In the genomic region with DNA sequence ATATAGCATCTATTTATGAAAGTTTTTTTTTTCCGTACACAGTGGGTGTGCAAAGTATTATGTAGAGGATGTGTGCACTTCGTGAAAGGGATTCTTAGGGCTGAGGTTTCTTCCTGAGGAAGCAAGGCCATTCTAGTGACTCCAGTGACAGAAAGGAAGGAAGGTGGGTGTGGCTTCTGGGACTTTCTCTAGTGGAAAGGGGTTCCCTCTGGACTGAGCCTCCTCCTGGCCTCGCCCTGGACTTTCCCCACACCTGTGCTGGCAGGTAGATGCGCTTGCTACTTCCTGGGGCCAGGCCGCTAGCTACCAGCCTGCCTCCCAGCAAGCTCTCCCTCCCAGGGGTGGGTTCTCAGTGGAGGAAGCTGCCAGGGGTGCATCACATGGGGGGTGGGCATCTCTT, we compare ENCODE assay signal across 9 mouse cellular contexts. TPM values are rescaled to one million over a fixed set of nuclear protein-coding genes. Genes with fewer than 3 reads are reported as not detected.
DNase-seq lines count a peak whose midpoint lies in the region; ATAC-seq and TF ChIP-seq lines count a peak whose summit lies in the region.
"Had no signal": no experiment of that assay in that cellular context is flagged by ENCODE, and none has a peak within 500 bp of the region (broad histone marks: within the 10 kb centered on the region; RNA-seq: fewer than 3 reads in every experiment).

No protein-coding gene starts in this region.

- peak overlapping the region; percentile 81 for H3K4me3 ChIP-seq in gastrocnemius, adult 2 months
- peak overlapping the region; percentile 70 for H3K4me3 ChIP-seq in forebrain, embryonic 12.5 days (replicated peaks)
- peak overlapping the region; percentile 82 for H3K4me3 ChIP-seq in intestine, embryonic 16.5 days (ENCODE audit: low read length)

- ATAC-seq in forebrain, embryonic 12.5 days (ENCODE audit: low FRiP score): no peak
- ATAC-seq in intestine, embryonic 16.5 days: peak; percentile 49

- H3K27me3 ChIP-seq in forebrain, embryonic 12.5 days: no peaks in the 10 kb centered on the region
- H3K27me3 ChIP-seq in intestine, embryonic 16.5 days (replicated peaks; ENCODE audit: control insufficient read depth, insufficient read depth, low read length): no peaks in the 10 kb centered on the region

- H3K27ac ChIP-seq in gastrocnemius, adult 2 months: peak overlapping the region; percentile 83
- no peak overlapping the region for H3K27ac ChIP-seq in forebrain, embryonic 12.5 days
- no peak overlapping the region for H3K27ac ChIP-seq in intestine, embryonic 16.5 days (ENCODE audit: low read length)

- H3K4me2 ChIP-seq in forebrain, embryonic 12.5 days: peak overlapping the region; percentile 89
- peak overlapping the region; percentile 79 for H3K4me2 ChIP-seq in intestine, embryonic 16.5 days (ENCODE audit: low read depth, low read length)

- no peaks in the 10 kb centered on the region for H3K36me3 ChIP-seq in forebrain, embryonic 12.5 days (replicated peaks)
- no peaks in the 10 kb centered on the region for H3K36me3 ChIP-seq in intestine, embryonic 16.5 days (ENCODE audit: control insufficient read depth, insufficient read depth, low read length)

- 68% methylated on average over 5 of the region's 5 CpGs for WGBS in forebrain, embryonic 12.5 days
- WGBS in intestine, embryonic 16.5 days: 44% methylated on average over 5 of the region's 5 CpGs

- TF ChIP-seq CTCF in gastrocnemius, adult 2 months (IDR thresholded peaks at IDR 0.05): no peak

- intact Hi-C loops in gastrocnemius, adult 2 months (cut with DNase I): loop anchor here (2.0 to 5.0 kb wide), 4 partner anchors 33 to 223 kb away; a partner anchor contains a TSS

- DNase-seq in gastrocnemius, adult 2 months: no peak
- no peak for DNase-seq in gastrocnemius, adult 8-10 months (ENCODE audit: low spot score in 2 of 2)
- peak; percentile 38 for DNase-seq in lung, postnatal 10 days
- DNase-seq in spleen, adult 12 weeks (ENCODE audit: low spot score): no peak
- DNase-seq in urinary bladder, postnatal 36 days (ENCODE audit: low spot score in 2 of 2): no peak
- no peak for DNase-seq in layer of hippocampus, postnatal 36 days

- H3K9me3 ChIP-seq in forebrain, embryonic 12.5 days: no peaks in the 10 kb centered on the region
- no peaks in the 10 kb centered on the region for H3K9me3 ChIP-seq in intestine, embryonic 16.5 days (ENCODE audit: control insufficient read depth, low read length)

- peaks cover 42% of the 10 kb centered on the region for H3K4me1 ChIP-seq in forebrain, embryonic 12.5 days
- H3K4me1 ChIP-seq in intestine, embryonic 16.5 days (ENCODE audit: control insufficient read depth, insufficient read depth, low read length): peaks cover 39% of the 10 kb centered on the region

- H3K9ac ChIP-seq in forebrain, embryonic 12.5 days: peak overlapping the region; percentile 80
- H3K9ac ChIP-seq in intestine, embryonic 16.5 days (ENCODE audit: low read depth, low read length): peak overlapping the region; percentile 86

RNA-seq across cellular contexts. Expression of a gene that starts 1.7 kb away (rescaled TPM):
- 10 to 100 TPM in 1 of 2 experiments, 1 to 10 TPM in 1; 6.0 to 11.0 TPM for total RNA-seq in gastrocnemius, adult 2 months (2021)
- total RNA-seq in gastrocnemius, adult 8-10 months (2022): 1 to 10 TPM; 4.7 to 8.3 (median 5.6) TPM
- polyA plus RNA-seq in forebrain, embryonic 12.5 days (2016; fragmentation: Nextera tagmentation; extraction: Ambion mirVana): 21.3 and 22.9 TPM in 2 replicates
- polyA plus RNA-seq in intestine, embryonic 16.5 days (2015; fragmentation: Nextera tagmentation; extraction: Ambion mirVana): 14.7 and 17.0 TPM in 2 replicates
- total RNA-seq in layer of hippocampus, postnatal 36 days (2021): 10 to 100 TPM; 37.0 to 73.4 TPM

RNA-seq across cellular contexts. Expression of a gene that starts 28.1 kb away (rescaled TPM):
- total RNA-seq in gastrocnemius, adult 2 months (2021): not detected
- not detected for total RNA-seq in gastrocnemius, adult 8-10 months (2022)
- polyA plus RNA-seq in forebrain, embryonic 12.5 days (2016; fragmentation: Nextera tagmentation; extraction: Ambion mirVana): not detected in 2 replicates
- polyA plus RNA-seq in intestine, embryonic 16.5 days (2015; fragmentation: Nextera tagmentation; extraction: Ambion mirVana): not detected in 2 replicates
- total RNA-seq in layer of hippocampus, postnatal 36 days (2021): not detected
- total RNA-seq: heart, postnatal 36 days had no signal
